9 mouse cellular contexts compared by ENCODE assay signal in genomic region chr10:81385603-81386306, GRCm38 (mm10). TPM values are rescaled to one million over a fixed set of nuclear protein-coding genes. Genes with fewer than 3 reads are reported as not detected.
DNase-seq lines count a peak whose midpoint lies in the region; ATAC-seq and TF ChIP-seq lines count a peak whose summit lies in the region.
"Had no signal": no experiment of that assay in that cellular context is flagged by ENCODE, and none has a peak within 500 bp of the region (broad histone marks: within the 10 kb centered on the region; RNA-seq: fewer than 3 reads in every experiment).

No protein-coding gene starts in this region.

- 88% methylated on average over 22 of the region's 22 CpGs for WGBS in embryonic facial prominence, embryonic 10.5 days
- 79% methylated on average over 22 of the region's 22 CpGs for WGBS in hindbrain, postnatal 0 days
- WGBS in midbrain, postnatal 0 days: 77% methylated on average over 22 of the region's 22 CpGs

- H3K36me3 ChIP-seq in embryonic facial prominence, embryonic 10.5 days (replicated peaks): peaks cover 42% of the 10 kb centered on the region
- peaks cover 33% of the 10 kb centered on the region for H3K36me3 ChIP-seq in hindbrain, postnatal 0 days (ENCODE audit: insufficient read depth, low read length)
- H3K36me3 ChIP-seq in midbrain, postnatal 0 days (ENCODE audit: insufficient read depth, low read length): peaks cover 31% of the 10 kb centered on the region

- no peak for DNase-seq in layer of hippocampus, adult 2 months (ENCODE audit: low spot score in 2 of 2)
- no peak for DNase-seq in layer of hippocampus, adult 18-20 months (ENCODE audit: low spot score in 2 of 2)
- DNase-seq in embryonic facial prominence, embryonic 10.5 days (ENCODE audit: low spot score): no peak
- no peak for DNase-seq in hindbrain, postnatal 0 days (ENCODE audit: low spot score)
- DNase-seq in midbrain, postnatal 0 days (ENCODE audit: low spot score): no peak
- no peak for DNase-seq in right cerebral cortex, postnatal 25 days
- no peak for DNase-seq in lung, postnatal 14 days
- DNase-seq in gastrocnemius, adult 18-20 months (ENCODE audit: low spot score): no peak
- DNase-seq: adrenal gland, postnatal 14 days had no signal

- H3K9me3 ChIP-seq in embryonic facial prominence, embryonic 10.5 days: no peaks in the 10 kb centered on the region
- no peaks in the 10 kb centered on the region for H3K9me3 ChIP-seq in hindbrain, postnatal 0 days (ENCODE audit: low read length)
- H3K9me3 ChIP-seq in midbrain, postnatal 0 days (ENCODE audit: low read length): no peaks in the 10 kb centered on the region

- no peak overlapping the region for H3K27ac ChIP-seq in layer of hippocampus, adult 2 months
- H3K27ac ChIP-seq in embryonic facial prominence, embryonic 10.5 days (replicated peaks): no peak overlapping the region
- H3K27ac ChIP-seq in hindbrain, postnatal 0 days: peak overlapping the region; percentile 94; the same call in 1 of the 2 replicates
- H3K27ac ChIP-seq in midbrain, postnatal 0 days (ENCODE audit: low read depth, low read length): no peak overlapping the region

- H3K9ac ChIP-seq in hindbrain, postnatal 0 days (replicated peaks; ENCODE audit: low read length): peak overlapping the region; percentile 87
- no peak overlapping the region for H3K9ac ChIP-seq in midbrain, postnatal 0 days (replicated peaks; ENCODE audit: low read length, poor library complexity, severe bottlenecking)

- H3K4me1 ChIP-seq in embryonic facial prominence, embryonic 10.5 days: peaks cover 30% of the 10 kb centered on the region
- peaks cover 10% of the 10 kb centered on the region; the same call in 1 of the 2 replicates for H3K4me1 ChIP-seq in hindbrain, postnatal 0 days (ENCODE audit: insufficient read depth, low read length)
- H3K4me1 ChIP-seq in midbrain, postnatal 0 days (ENCODE audit: insufficient read depth, low read length): peaks cover 10% of the 10 kb centered on the region

- no peaks in the 10 kb centered on the region for H3K27me3 ChIP-seq in embryonic facial prominence, embryonic 10.5 days (replicated peaks; ENCODE audit: low read depth, poor library complexity, severe bottlenecking)
- no peaks in the 10 kb centered on the region for H3K27me3 ChIP-seq in hindbrain, postnatal 0 days (ENCODE audit: insufficient read depth, low read length)
- no peaks in the 10 kb centered on the region for H3K27me3 ChIP-seq in midbrain, postnatal 0 days (ENCODE audit: insufficient read depth, low read length)

- no peak for ATAC-seq in hindbrain, postnatal 0 days
- ATAC-seq in midbrain, postnatal 0 days (ENCODE audit: low FRiP score): no peak

- H3K4me3 ChIP-seq in layer of hippocampus, adult 2 months: peak overlapping the region; percentile 73
- H3K4me3 ChIP-seq in embryonic facial prominence, embryonic 10.5 days: peak overlapping the region; percentile 98
- H3K4me3 ChIP-seq in hindbrain, postnatal 0 days (ENCODE audit: low read length): no peak overlapping the region
- peak overlapping the region; percentile 86; the same call in 1 of the 2 replicates for H3K4me3 ChIP-seq in midbrain, postnatal 0 days (ENCODE audit: low read depth, low read length)

- no peak for TF ChIP-seq CTCF in layer of hippocampus, adult 2 months (conservative IDR thresholded peaks at IDR 0.05)
- TF ChIP-seq CTCF in hindbrain, postnatal 0 days (IDR thresholded peaks at IDR 0.05; ENCODE audit: low read depth): no peak
- TF ChIP-seq CTCF in midbrain, postnatal 0 days (IDR thresholded peaks at IDR 0.05): no peak

- peak overlapping the region; percentile 97 for H3K4me2 ChIP-seq in hindbrain, postnatal 0 days (ENCODE audit: low read depth, low read length)
- H3K4me2 ChIP-seq in midbrain, postnatal 0 days (ENCODE audit: low read depth, low read length, poor library complexity, severe bottlenecking): peak overlapping the region; percentile 83

RNA-seq across cellular contexts. Expression of gene Gm48551, which starts 1.5 kb away (rescaled TPM):
- 1 to 10 TPM; 4.4 to 6.1 TPM for total RNA-seq in layer of hippocampus, adult 2 months (2021)
- total RNA-seq in layer of hippocampus, adult 18-20 months (2021): 1 to 10 TPM; 4.1 to 4.8 TPM
- polyA plus RNA-seq in embryonic facial prominence, embryonic 10.5 days (2016; fragmentation: Nextera tagmentation; extraction: Ambion mirVana): 2.7 TPM in 2 replicates
- 2.1 and 3.3 TPM in 2 replicates for total RNA-seq in hindbrain, postnatal 0 days (2014; rRNA removed)
- 5.3 and 7.0 TPM in 2 replicates for polyA plus RNA-seq in hindbrain, postnatal 0 days (2015; fragmentation: Nextera tagmentation; extraction: Ambion mirVana)
- total RNA-seq in midbrain, postnatal 0 days (2014; rRNA removed): 0.88 and 2.7 TPM in 2 replicates
- 5.8 and 10.2 TPM in 2 replicates for polyA plus RNA-seq in midbrain, postnatal 0 days (2015; fragmentation: Nextera tagmentation; extraction: Ambion mirVana)
- total RNA-seq in gastrocnemius, adult 18-20 months (2021): under 1 TPM; 0.57 to 0.97 TPM

RNA-seq across cellular contexts. Expression of gene Dohh, which starts 1.5 kb away (rescaled TPM):
- 10 to 100 TPM; 75.9 to 79.7 TPM for total RNA-seq in layer of hippocampus, adult 2 months (2021)
- 10 to 100 TPM; 82.0 to 82.9 TPM for total RNA-seq in layer of hippocampus, adult 18-20 months (2021)
- 105 and 109 TPM in 2 replicates for polyA plus RNA-seq in embryonic facial prominence, embryonic 10.5 days (2016; fragmentation: Nextera tagmentation; extraction: Ambion mirVana)
- 146 TPM in 2 replicates for total RNA-seq in hindbrain, postnatal 0 days (2014; rRNA removed)
- polyA plus RNA-seq in hindbrain, postnatal 0 days (2015; fragmentation: Nextera tagmentation; extraction: Ambion mirVana): 111 and 114 TPM in 2 replicates
- total RNA-seq in midbrain, postnatal 0 days (2014; rRNA removed): 120 and 132 TPM in 2 replicates
- 95.8 and 115 TPM in 2 replicates for polyA plus RNA-seq in midbrain, postnatal 0 days (2015; fragmentation: Nextera tagmentation; extraction: Ambion mirVana)
- total RNA-seq in gastrocnemius, adult 18-20 months (2021): 10 to 100 TPM; 41.1 to 44.1 TPM

RNA-seq across cellular contexts. Expression of gene Gm48552, which starts 3.0 kb away (rescaled TPM):
- 1 to 10 TPM; 5.5 to 8.1 TPM for total RNA-seq in layer of hippocampus, adult 2 months (2021)
- total RNA-seq in layer of hippocampus, adult 18-20 months (2021): 1 to 10 TPM; 4.2 to 6.9 TPM
- polyA plus RNA-seq in embryonic facial prominence, embryonic 10.5 days (2016; fragmentation: Nextera tagmentation; extraction: Ambion mirVana): 1.8 and 3.1 TPM in 2 replicates
- 7.5 TPM in 2 replicates for total RNA-seq in hindbrain, postnatal 0 days (2014; rRNA removed)
- polyA plus RNA-seq in hindbrain, postnatal 0 days (2015; fragmentation: Nextera tagmentation; extraction: Ambion mirVana): 2.7 and 4.0 TPM in 2 replicates
- 6.6 TPM in 1 of 2 replicates, not detected in the other for total RNA-seq in midbrain, postnatal 0 days (2014; rRNA removed)
- 1.6 and 3.9 TPM in 2 replicates for polyA plus RNA-seq in midbrain, postnatal 0 days (2015; fragmentation: Nextera tagmentation; extraction: Ambion mirVana)
- total RNA-seq in gastrocnemius, adult 18-20 months (2021): under 1 TPM in 1 of 2 experiments, not detected in 1; 0.34 TPM

RNA-seq across cellular contexts. Expression of gene Smim24, which starts 7.1 kb away (rescaled TPM):
- total RNA-seq in layer of hippocampus, adult 2 months (2021): 1 to 10 TPM; 1.9 to 2.1 TPM
- total RNA-seq in layer of hippocampus, adult 18-20 months (2021): 1 to 10 TPM; 1.8 to 2.4 TPM
- polyA plus RNA-seq in embryonic facial prominence, embryonic 10.5 days (2016; fragmentation: Nextera tagmentation; extraction: Ambion mirVana): 2.0 and 2.8 TPM in 2 replicates
- total RNA-seq in hindbrain, postnatal 0 days (2014; rRNA removed): 2.9 and 3.7 TPM in 2 replicates
- polyA plus RNA-seq in hindbrain, postnatal 0 days (2015; fragmentation: Nextera tagmentation; extraction: Ambion mirVana): 1.4 and 1.7 TPM in 2 replicates
- total RNA-seq in midbrain, postnatal 0 days (2014; rRNA removed): 1.5 and 1.7 TPM in 2 replicates
- 1.1 and 2.0 TPM in 2 replicates for polyA plus RNA-seq in midbrain, postnatal 0 days (2015; fragmentation: Nextera tagmentation; extraction: Ambion mirVana)
- total RNA-seq in gastrocnemius, adult 18-20 months (2021): not detected

RNA-seq across cellular contexts. Expression of gene Fzr1, which starts 7.4 kb away (rescaled TPM):
- 10 to 100 TPM; 70.1 to 72.0 TPM for total RNA-seq in layer of hippocampus, adult 2 months (2021)
- total RNA-seq in layer of hippocampus, adult 18-20 months (2021): 10 to 100 TPM; 70.8 to 72.5 TPM
- polyA plus RNA-seq in embryonic facial prominence, embryonic 10.5 days (2016; fragmentation: Nextera tagmentation; extraction: Ambion mirVana): 134 and 142 TPM in 2 replicates
- 106 and 118 TPM in 2 replicates for total RNA-seq in hindbrain, postnatal 0 days (2014; rRNA removed)
- 131 and 134 TPM in 2 replicates for polyA plus RNA-seq in hindbrain, postnatal 0 days (2015; fragmentation: Nextera tagmentation; extraction: Ambion mirVana)
- 92.6 and 98.3 TPM in 2 replicates for total RNA-seq in midbrain, postnatal 0 days (2014; rRNA removed)
- polyA plus RNA-seq in midbrain, postnatal 0 days (2015; fragmentation: Nextera tagmentation; extraction: Ambion mirVana): 147 and 149 TPM in 2 replicates
- total RNA-seq in gastrocnemius, adult 18-20 months (2021): 10 to 100 TPM; 15.3 to 15.4 TPM
